Mouse (Mus musculus) heart, adult 8-10 months (tissue): ENCODE measurements around the gene Rasgrf2. TPM values are rescaled to one million over a fixed set of nuclear protein-coding genes. Genes with fewer than 3 reads are reported as not detected.
"Not testable (repeated sequence)": the region's sequence is repeated elsewhere in the genome, so short reads cannot be mapped to it uniquely, and the experiment has no call there.

Experiments used
- DNase-seq: peaks from one replicate; pipeline ENCODE4 v3.0.0; 2022; ENCODE audit warnings: low spot score
- total RNA-seq, 4 experiments: library from RNA; stranded (reverse); gene quantifications; 2 replicates each; pipeline ENCODE4 v1.2.4; 2022

Rasgrf2 gene
- 10 to 100 TPM in 3 of 4 experiments, 1 to 10 TPM in 1; 8.8 to 15.9 (median 12.0) TPM for total RNA-seq

DNA sequence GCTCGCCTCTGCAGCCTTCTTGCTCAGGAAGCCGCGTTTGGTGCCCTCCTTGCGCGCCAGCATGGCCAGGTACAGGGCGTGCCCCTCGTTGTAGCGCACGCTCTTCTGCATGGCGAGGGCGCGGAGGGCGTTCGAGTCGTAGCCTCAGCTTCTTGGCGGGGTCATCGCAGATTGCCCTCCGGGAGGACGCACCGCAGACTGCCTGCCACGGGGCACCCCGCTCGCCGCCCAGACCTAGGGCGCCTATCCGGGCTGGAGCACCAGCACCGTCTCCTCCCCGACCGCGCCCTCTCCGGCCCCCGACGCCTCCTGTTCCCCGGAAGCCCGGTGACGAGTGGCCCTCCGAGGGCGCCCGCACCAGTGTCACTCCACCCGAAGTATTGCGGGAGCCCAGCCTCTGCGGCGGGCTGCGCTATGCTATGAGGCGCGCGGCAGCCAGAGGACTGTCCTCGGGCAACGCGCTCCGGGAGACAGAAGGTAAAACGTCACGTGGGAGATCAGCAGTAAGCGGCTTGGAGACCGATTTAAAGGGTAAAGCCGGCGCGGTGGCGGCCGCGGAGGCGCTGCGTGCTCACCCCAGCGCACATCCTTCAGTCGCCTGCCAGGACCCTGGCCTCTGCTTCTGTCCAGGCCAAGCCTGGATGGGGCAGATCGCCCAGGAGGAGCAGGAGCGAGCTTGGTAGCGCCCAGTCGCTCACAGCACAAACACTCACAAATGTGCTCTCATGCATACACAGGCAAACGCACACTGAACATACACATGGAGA lies at the start of gene Rasgrf2:
Gene Rasgrf2, minus strand, starts transcription at position 273 of the 767 bp plus-strand sequence.
- DNase-seq: no peak

GRCm38 (mm10) chr13:92172686-92173085 lies 41.2 kb upstream of the Rasgrf2 start:
- DNase-seq: not testable (repeated sequence)

DNA sequence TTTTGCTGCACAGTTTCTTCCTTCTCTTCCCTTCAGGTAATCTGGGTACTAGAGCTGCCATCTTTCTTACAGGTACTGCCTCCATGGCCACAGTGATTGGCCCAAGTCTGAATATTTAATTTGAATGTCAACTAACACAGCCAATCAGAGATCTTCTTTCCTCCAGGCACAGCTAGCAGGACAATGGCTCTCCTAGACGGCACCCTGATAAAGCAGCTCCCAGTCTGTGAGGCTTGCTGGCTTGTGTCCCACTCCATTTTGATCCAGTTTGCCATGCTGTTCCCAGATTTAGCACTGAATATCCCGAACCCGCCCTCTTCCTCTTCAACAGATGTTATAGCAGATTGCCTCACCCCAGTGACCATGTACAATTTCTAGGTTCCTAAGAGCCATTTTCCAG lies 19.1 kb upstream of the Rasgrf2 start:
- DNase-seq: no peak

DNA sequence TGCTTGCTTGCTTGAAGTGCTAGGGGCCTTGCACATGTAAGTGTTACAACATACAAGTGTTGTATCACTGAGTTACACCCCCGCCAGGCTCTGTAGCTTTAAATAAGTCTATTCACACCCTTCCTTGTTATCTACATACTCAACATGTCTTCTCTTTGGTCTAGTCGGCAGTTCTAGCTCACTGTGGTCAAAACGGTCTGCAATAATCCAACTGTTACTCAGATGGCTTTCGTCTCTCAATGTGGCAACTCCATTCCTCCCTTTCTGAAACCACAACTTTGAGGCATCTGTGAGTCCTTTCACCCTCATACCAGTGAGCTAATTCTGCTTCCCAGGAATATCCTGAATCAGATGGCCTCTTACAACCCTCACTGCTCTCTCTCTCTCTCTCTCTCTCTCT lies 17.4 kb upstream of the Rasgrf2 start:
- no peak for DNase-seq

- DNase-seq: no peak
Measured at GRCm38 (mm10) chr13:92134792-92135191, 3.3 kb upstream of the Rasgrf2 start.

GRCm38 (mm10) chr13:92132599-92132998 lies 1.1 kb upstream of the Rasgrf2 start:
- no peak for DNase-seq

- no peak for DNase-seq
Measured at GRCm38 (mm10) chr13:92130994-92131383, 467 bp downstream of the Rasgrf2 start.

GRCm38 (mm10) chr13:92129877-92130276 lies 1.6 kb downstream of the Rasgrf2 start:
- no peak for DNase-seq

DNA sequence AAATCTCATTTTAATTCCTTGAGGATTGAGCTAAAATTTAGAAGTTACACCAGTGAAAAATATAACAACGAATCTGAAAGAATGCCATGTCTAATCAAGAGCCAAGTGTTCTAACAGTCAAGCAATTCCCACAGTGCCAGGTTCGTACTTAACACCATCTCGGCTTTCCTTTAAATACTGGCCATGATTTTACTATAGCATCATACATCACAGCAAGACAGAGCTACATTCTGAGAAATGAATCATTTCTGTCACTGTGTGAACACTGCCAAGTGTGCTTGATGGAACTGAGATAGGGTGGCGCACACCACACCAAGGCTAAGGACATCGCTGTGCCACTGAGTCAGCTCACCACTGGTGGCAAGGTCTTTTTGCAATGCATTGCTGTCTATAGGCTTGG lies 5.6 kb downstream of the Rasgrf2 start:
- no peak for DNase-seq

DNA sequence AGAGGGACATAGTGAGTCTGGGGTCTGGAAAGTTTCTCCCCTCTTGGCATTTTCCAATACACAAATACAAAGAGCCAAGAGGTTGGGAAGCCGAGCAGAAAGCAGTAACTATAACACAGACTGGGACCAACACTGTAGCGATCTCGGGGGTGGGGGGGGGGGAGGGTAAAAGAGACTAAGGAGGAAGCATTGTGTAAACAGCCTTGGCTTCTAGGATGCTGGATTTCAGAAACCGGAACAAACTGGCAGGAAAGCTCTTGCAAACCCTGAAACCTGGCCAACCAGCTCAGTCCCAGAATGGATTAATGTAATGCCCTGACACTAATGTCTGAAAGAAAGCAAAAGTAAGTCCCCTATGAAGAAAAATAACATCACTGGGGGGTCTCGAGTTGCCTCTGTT lies 11.8 kb downstream of the Rasgrf2 start:
- no peak for DNase-seq

DNA sequence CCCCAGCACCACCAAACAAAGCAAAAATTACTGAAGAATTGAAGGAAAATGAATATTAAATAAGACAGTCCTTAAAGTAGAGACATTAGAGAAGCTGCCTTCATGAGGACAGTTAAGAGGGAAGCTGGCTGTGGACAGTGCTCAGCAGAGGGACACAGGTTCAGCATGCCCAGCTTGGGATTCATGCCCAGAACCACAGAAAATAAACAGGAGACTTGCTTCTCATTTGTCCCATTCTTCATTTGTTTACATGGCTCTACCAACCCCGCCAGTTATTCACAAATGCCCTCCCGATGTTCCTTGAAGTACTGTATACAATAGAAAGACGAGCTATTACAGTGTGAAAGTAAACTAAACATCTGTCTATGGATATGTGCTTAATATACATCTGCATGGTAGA lies 17.4 kb downstream of the Rasgrf2 start:
- no peak for DNase-seq

DNA sequence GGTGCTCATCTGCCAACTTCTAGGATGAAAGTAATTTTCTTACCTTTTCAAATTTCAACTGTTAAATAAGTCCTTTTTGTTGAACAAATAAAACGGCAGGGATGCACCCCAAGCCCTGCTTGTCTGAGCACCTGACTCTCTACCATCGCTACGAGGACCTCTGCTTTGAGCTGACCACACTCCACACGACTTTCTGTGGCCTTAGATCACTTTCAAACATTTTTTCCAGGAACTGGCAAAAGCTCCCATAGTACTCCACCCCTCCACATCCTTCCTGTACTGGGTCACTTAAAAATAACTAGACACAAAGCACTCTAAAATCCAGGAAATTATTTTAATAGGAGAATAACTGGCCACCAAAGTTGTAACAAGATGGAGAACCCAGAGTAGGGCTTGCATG lies 23.2 kb downstream of the Rasgrf2 start:
- peak; percentile 75 for DNase-seq

DNA sequence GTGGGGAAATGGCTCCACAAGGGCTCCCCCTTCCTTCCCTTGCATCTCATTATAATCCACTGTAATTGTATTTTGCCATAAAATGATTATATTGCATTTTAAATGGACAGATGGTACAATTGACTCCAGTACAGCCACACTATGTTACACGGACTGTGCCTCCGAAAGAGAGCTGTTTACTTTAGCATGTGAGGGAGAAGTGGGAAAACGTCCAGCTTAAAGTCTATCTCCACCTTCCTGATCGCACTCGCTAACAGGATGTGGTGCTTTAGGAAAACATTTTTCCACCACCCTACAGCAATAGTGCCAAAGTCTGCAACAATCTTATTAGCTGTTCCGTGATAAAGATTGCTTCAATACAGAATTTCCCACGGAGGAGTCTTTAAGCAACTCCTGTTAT lies 27.2 kb downstream of the Rasgrf2 start:
- DNase-seq: peak; percentile 55

DNA sequence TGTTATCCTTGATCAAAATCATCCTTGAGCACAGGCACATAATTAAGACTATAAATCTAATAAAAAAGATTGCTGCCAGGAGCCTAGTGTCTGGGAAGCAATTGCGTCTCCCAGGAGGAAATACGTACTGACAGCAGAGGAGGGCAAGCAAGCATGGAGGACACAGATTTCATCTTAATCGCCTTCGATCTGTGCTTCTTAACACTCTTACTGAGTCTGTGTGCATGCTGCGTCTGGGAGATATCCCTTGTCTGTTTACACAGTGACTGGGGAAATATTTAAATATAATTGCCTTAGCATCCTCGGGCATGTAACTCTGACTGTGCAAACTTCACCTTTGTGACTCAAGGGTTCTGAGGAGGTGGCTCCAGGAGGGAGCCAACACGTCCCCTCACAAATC lies 33.0 kb downstream of the Rasgrf2 start:
- no peak for DNase-seq

- peak; percentile 35 for DNase-seq
Measured at GRCm38 (mm10) chr13:92095131-92096090, 36.0 kb downstream of the Rasgrf2 start.

DNA sequence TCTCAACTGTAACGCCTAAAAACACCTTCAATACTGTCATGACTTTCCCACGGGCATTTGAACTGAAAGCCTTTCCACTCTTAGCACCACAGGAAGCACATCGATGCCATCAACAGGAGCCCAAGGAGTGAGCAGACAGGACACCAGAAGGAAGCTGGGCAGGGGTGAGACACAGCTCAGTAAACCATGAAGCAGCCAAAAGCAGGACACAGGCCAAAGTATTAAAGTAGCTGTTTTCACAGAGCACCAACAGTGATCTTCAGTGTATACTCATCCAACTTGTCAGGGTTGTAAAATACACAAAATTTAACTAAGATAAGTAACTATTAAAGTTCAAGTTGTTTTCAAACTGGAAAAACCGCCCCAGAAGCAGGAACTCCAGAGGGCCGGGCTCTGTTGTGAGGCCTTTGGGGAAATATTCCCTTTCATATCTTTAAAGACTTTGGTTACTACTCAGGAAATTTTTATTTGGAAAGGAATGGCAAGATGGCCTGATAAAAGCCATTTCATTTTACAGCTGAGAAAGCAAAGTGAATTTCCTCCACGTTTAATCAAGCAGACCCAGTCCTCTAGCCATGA lies 37.7 kb downstream of the Rasgrf2 start:
- DNase-seq: no peak

DNA sequence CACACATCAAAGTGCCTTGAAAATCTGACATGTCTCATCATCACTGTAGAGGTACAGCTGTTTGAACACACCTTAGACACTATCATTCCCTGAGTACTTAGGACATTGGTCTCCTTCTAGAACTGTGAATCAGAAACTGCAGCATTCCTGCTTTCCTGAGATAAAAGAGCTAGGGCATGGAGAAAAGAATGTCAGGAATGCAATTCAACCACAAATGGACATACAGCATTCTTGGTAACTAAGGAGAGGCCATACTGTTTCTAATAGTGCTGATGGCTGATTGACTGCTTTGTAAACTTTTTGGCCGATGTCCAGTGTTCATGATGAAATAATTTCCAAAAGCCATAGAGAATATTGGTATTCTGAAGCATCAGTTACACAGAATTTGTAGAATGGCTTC lies 58.3 kb downstream of the Rasgrf2 start:
- DNase-seq: no peak

GRCm38 (mm10) chr13:92068651-92069050 lies 62.8 kb downstream of the Rasgrf2 start:
- DNase-seq: no peak

DNA sequence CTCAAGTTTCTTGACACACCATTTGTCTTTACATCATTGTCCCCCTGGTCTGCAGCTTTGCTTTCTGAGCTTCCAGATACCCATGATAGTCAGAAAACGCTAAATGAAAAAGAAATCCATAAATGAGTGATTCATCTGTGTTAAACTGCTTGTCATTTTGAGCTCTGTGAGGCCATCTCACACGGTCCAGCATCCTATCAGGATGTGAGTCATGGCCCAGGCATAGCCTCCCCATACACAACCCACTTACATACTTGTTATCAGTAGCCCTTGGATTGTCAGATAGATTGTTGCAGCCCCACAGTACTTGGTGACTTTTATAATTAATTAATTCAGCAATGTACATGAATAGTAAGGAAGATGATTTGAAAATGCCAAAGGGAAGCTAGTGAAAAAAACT lies 63.6 kb downstream of the Rasgrf2 start:
- no peak for DNase-seq

GRCm38 (mm10) chr13:92053748-92054147 lies 77.7 kb downstream of the Rasgrf2 start:
- DNase-seq: no peak

- DNase-seq: no peak
Measured at GRCm38 (mm10) chr13:92053001-92053400, 78.5 kb downstream of the Rasgrf2 start.

DNA sequence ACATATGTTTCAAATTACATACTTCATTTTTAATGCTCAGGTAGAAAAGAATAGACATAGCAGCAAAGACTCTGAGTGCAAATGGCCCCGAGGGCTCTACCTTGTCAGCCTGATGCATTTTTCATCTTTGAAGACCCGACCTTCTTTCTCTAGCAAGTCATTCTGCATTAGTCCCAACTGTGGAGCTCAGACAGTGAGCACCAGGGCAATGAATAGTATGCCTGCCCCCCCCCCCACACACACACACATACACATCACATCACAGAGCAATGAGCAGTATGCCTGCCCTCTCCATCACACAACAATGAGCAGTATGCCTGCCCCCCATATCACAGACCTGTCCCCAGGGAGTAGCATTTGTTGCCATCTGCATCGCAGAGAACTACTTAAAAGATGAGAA lies 80.2 kb downstream of the Rasgrf2 start:
- no peak for DNase-seq
